Mouse (Mus musculus): ENCODE measurements at regions not wholly inside any gene's neighbourhood (a gene's known extent, or its start where the extent isn't known, plus 50 kb on each side); places are given as distances from the start of the nearest gene placed in this dataset.
A peak's percentile ranks its signal among the peaks of the same experiment; 100 is the strongest.
"Not testable (repeated sequence)": the region's sequence is repeated elsewhere in the genome, so short reads cannot be mapped to it uniquely, and the experiment has no call there.

- DNase-seq: no peak
Measured at GRCm38 (mm10) chr13:111860931-111861330, 52.1 kb upstream of the Map3k1 start.

GRCm38 (mm10) chr13:111862316-111862715 lies 53.5 kb upstream of the Map3k1 start:
- DNase-seq: no peak

- no peak for DNase-seq
Measured at GRCm38 (mm10) chr13:111865956-111866355, 57.2 kb upstream of the Map3k1 start.

- no peak for DNase-seq
Measured at GRCm38 (mm10) chr13:111867261-111867660, 58.5 kb upstream of the Map3k1 start.

GRCm38 (mm10) chr13:111867763-111868725 lies 59.3 kb upstream of the Map3k1 start:
- DNase-seq: peak; percentile 48 to 58

GRCm38 (mm10) chr13:111868947-111869346 lies 60.2 kb upstream of the Map3k1 start:
- no peak for DNase-seq

GRCm38 (mm10) chr13:111869771-111870437 lies 61.1 kb upstream of the Map3k1 start:
- DNase-seq: peak; percentile 57 to 64

GRCm38 (mm10) chr13:111870505-111870904 lies 61.7 kb upstream of the Map3k1 start:
- DNase-seq: no peak

- no peak for DNase-seq
Measured at GRCm38 (mm10) chr13:111871672-111872410, 63.0 kb upstream of the Map3k1 start.

- DNase-seq: no peak
Measured at GRCm38 (mm10) chr13:111874330-111874729, 65.5 kb upstream of the Map3k1 start.

- no peak for DNase-seq
Measured at GRCm38 (mm10) chr13:111876404-111876803, 67.6 kb upstream of the Map3k1 start.

- DNase-seq: no peak
Measured at GRCm38 (mm10) chr13:111876847-111877246, 68.1 kb upstream of the Map3k1 start.

- not testable (repeated sequence) for DNase-seq
Measured at GRCm38 (mm10) chr13:111883768-111884566, 75.2 kb upstream of the Map3k1 start.

- no peak for DNase-seq
Measured at GRCm38 (mm10) chr13:111890792-111891191, 82.0 kb upstream of the Map3k1 start.

- no peak for DNase-seq
Measured at GRCm38 (mm10) chr13:111892141-111892540, 83.3 kb upstream of the Map3k1 start.

- no peak for DNase-seq
Measured at GRCm38 (mm10) chr13:111893221-111893713, 84.5 kb upstream of the Map3k1 start.

GRCm38 (mm10) chr13:111894804-111895478 lies 86.1 kb upstream of the Map3k1 start:
- peak in 1 of 2 experiments; percentile 21 for DNase-seq

- no peak for DNase-seq
Measured at GRCm38 (mm10) chr13:111896279-111896678, 87.5 kb upstream of the Map3k1 start.

GRCm38 (mm10) chr13:111903361-111903760 lies 94.6 kb upstream of the Map3k1 start:
- no peak for DNase-seq

GRCm38 (mm10) chr13:111903931-111904330 lies 95.1 kb upstream of the Map3k1 start:
- peak in 1 of 2 experiments; percentile 24 for DNase-seq

GRCm38 (mm10) chr13:111904616-111905212 lies 95.9 kb upstream of the Map3k1 start:
- DNase-seq: peak; percentile 85 to 89

All from cerebellum, postnatal 10 days (tissue).